Mouse (Mus musculus) gastrocnemius, postnatal 10 days (tissue): ENCODE results near the gene Isca1. TPM values are rescaled to one million over a fixed set of nuclear protein-coding genes. Genes with fewer than 3 reads are reported as not detected.

Source experiments
- total RNA-seq, 2 experiments: library from RNA; stranded (reverse); gene quantifications; 2 replicates each; pipeline ENCODE4 v1.2.3; 2021

The Isca1 gene
- total RNA-seq, 2 experiments from 2014 or later: 95.1 to 108 TPM

Other genes starting within 250 kb of the Isca1 start
- 10 to 100 TPM; 29.9 to 33.6 TPM for gene Agtpbp1, start 184.6 kb downstream of the Isca1 start, total RNA-seq
- gene Naa35, start 184.6 kb downstream of the Isca1 start, total RNA-seq: 10 to 100 TPM; 27.7 to 34.8 TPM
- gene Golm1, start 94.0 kb downstream of the Isca1 start, total RNA-seq: 10 to 100 TPM; 10.4 to 13.5 TPM
- gene 4921517D22Rik, start 75.7 kb downstream of the Isca1 start, total RNA-seq: not detected
- gene Spata31d1a, start 59.5 kb downstream of the Isca1 start, total RNA-seq: not detected
- not detected for gene Spata31d1b, start 57.5 kb downstream of the Isca1 start, total RNA-seq
- not detected for gene Spata31d1d, start 38.1 kb downstream of the Isca1 start, total RNA-seq
- not detected for gene 1700014D04Rik, start 23.1 kb downstream of the Isca1 start, total RNA-seq
- gene Gm49354, start 12.4 kb upstream of the Isca1 start, total RNA-seq: not detected
- gene Tut7, start 53.3 kb upstream of the Isca1 start, total RNA-seq: 10 to 100 TPM; 46.3 to 50.3 TPM